Mouse (Mus musculus) CH12.LX (cell line): ENCODE data around the gene Aspdh. TPM values are rescaled to one million over a fixed set of nuclear protein-coding genes. Genes with fewer than 3 reads are reported as not detected.

Experiments used
- DNase-seq: peaks from one replicate; pipeline ENCODE4 v3.0.0-alpha.2; 2013; ENCODE audit errors: extremely low read depth
- H3K27ac ChIP-seq: 2 replicates; pipeline ENCODE4 v1.5.1; 2012; ENCODE audit warnings: low read depth, mild to moderate bottlenecking, control low read depth, moderate library complexity; ENCODE audit not compliant: insufficient read depth
- H3K27me3 ChIP-seq: replicated peaks from 2 replicates; pipeline ENCODE3; 2012; ENCODE audit warnings: inconsistent platforms
- H3K36me3 ChIP-seq, 2 experiments: replicated peaks in 1 of 2; 2 replicates each; pipeline versions ENCODE3 to v1.6.1; 2012; ENCODE audit warnings: inconsistent platforms in 1 of 2, low read length in 1 of 2, mild to moderate bottlenecking in 1 of 2, mixed read lengths in 1 of 2, moderate library complexity in 1 of 2; ENCODE audit not compliant: control insufficient read depth in 1 of 2, insufficient read depth in 1 of 2
- H3K4me1 ChIP-seq, 2 experiments: 2 replicates each; pipeline ENCODE4 v1.6.1; 2012; ENCODE audit warnings: inconsistent platforms in 1 of 2, moderate library complexity in 1 of 2; ENCODE audit not compliant: insufficient read depth in 2 of 2, control insufficient read depth in 1 of 2
- H3K4me2 ChIP-seq: 2 replicates; pipeline ENCODE4 v1.6.1; 2012; ENCODE audit warnings: low read depth, mild to moderate bottlenecking, control low read depth; ENCODE audit not compliant: poor library complexity, insufficient read depth, severe bottlenecking
- H3K4me3 ChIP-seq, 3 experiments: fragments of 150-350 bp in 1 of 3; sonication (generic) in 1 of 3; replicated peaks in 1 of 3; 2 replicates each; pipeline versions ENCODE3 to v1.5.1; 2011 to 2012; ENCODE audit warnings: low read depth in 2 of 3, low read length in 2 of 3, mild to moderate bottlenecking in 2 of 3, moderate library complexity in 2 of 3, control low read depth in 1 of 3, improper control_type of control experiment in 1 of 3, inconsistent platforms in 1 of 3, mixed read lengths in 1 of 3; ENCODE audit not compliant: poor library complexity in 1 of 3
- H3K79me2 ChIP-seq: replicated peaks from 2 replicates; pipeline ENCODE4 v1.6.1; 2012; ENCODE audit warnings: mild to moderate bottlenecking, moderate library complexity; ENCODE audit not compliant: control insufficient read depth, poor library complexity, insufficient read depth, severe bottlenecking; ENCODE audit errors: extremely low read depth
- H3K9ac ChIP-seq: 2 replicates; pipeline ENCODE4 v1.6.1; 2012; ENCODE audit warnings: low read depth, mild to moderate bottlenecking, control low read depth, moderate library complexity; ENCODE audit not compliant: insufficient read depth
- H3K9me3 ChIP-seq: replicated peaks from 2 replicates; pipeline ENCODE3; 2012; ENCODE audit warnings: low read length, inconsistent platforms, mixed read lengths
- BHLHE40 ChIP-seq: IDR thresholded peaks from 2 replicates; pipeline ENCODE4 v1.6.1; 2011; ENCODE audit warnings: mild to moderate bottlenecking, low read depth, low read length, improper control_type of control experiment
- E2F4 ChIP-seq: IDR thresholded peaks from 2 replicates; pipeline ENCODE4 v1.6.1; 2011; ENCODE audit warnings: low read depth, low read length, improper control_type of control experiment; ENCODE audit not compliant: insufficient replicate concordance
- ELF1 ChIP-seq: IDR thresholded peaks from 2 replicates; pipeline ENCODE4 v1.6.1; 2014; ENCODE audit warnings: low read depth, mild to moderate bottlenecking, inconsistent platforms, low read length, improper control_type of control experiment
- ETS1 ChIP-seq: conservative IDR thresholded peaks from 2 replicates; pipeline ENCODE4 v1.6.1; 2012; ENCODE audit warnings: low read depth, mild to moderate bottlenecking, inconsistent platforms, low read length, improper control_type of control experiment, moderate library complexity
- JUND ChIP-seq: conservative IDR thresholded peaks from 2 replicates; pipeline ENCODE4 v1.6.1; 2011; ENCODE audit warnings: low read depth, low read length, improper control_type of control experiment
- KAT2A ChIP-seq: IDR thresholded peaks from 2 replicates; pipeline ENCODE4 v1.6.1; 2012; ENCODE audit warnings: low read length, improper control_type of control experiment, inconsistent platforms; ENCODE audit not compliant: insufficient replicate concordance
- MAFK ChIP-seq: IDR thresholded peaks from 2 replicates; pipeline ENCODE4 v1.6.1; 2011; ENCODE audit warnings: low read length, improper control_type of control experiment; ENCODE audit not compliant: insufficient replicate concordance
- MAZ ChIP-seq: IDR thresholded peaks from 2 replicates; pipeline ENCODE4 v1.6.1; 2012; ENCODE audit warnings: low read depth, mild to moderate bottlenecking, inconsistent platforms, low read length, improper control_type of control experiment, moderate library complexity
- MEF2A ChIP-seq: IDR thresholded peaks from 2 replicates; pipeline ENCODE4 v1.6.1; 2014; ENCODE audit warnings: low read depth, mild to moderate bottlenecking, inconsistent platforms, low read length, improper control_type of control experiment, borderline replicate concordance
- MYC ChIP-seq: IDR thresholded peaks from 2 replicates; pipeline ENCODE4 v1.6.1; 2011; ENCODE audit warnings: low read depth, mild to moderate bottlenecking, improper control_type of control experiment, low read length
- NRF1 ChIP-seq: IDR thresholded peaks from 2 replicates; pipeline ENCODE4 v1.6.1; 2014; ENCODE audit warnings: low read depth, mild to moderate bottlenecking, inconsistent platforms, low read length, improper control_type of control experiment, moderate library complexity
- POLR2A ChIP-seq: IDR thresholded peaks from 2 replicates; pipeline ENCODE4 v1.6.1; 2011; ENCODE audit warnings: low read depth, mild to moderate bottlenecking, improper control_type of control experiment, low read length
- POLR2AphosphoS2 ChIP-seq: IDR thresholded peaks from 2 replicates; pipeline ENCODE4 v1.6.1; 2011; ENCODE audit warnings: low read depth, low read length, improper control_type of control experiment
- RCOR1 ChIP-seq: conservative IDR thresholded peaks from 2 replicates; pipeline ENCODE4 v1.6.1; 2012; ENCODE audit warnings: low read depth, mild to moderate bottlenecking, inconsistent platforms, low read length, improper control_type of control experiment
- SMC3 ChIP-seq: IDR thresholded peaks from 2 replicates; pipeline ENCODE4 v1.6.1; 2011; ENCODE audit warnings: low read depth, low read length, improper control_type of control experiment
- UBTF ChIP-seq: IDR thresholded peaks from 2 replicates; pipeline ENCODE4 v1.6.1; 2012; ENCODE audit warnings: low read depth, mild to moderate bottlenecking, inconsistent platforms, low read length, improper control_type of control experiment, moderate library complexity
- ZKSCAN1 ChIP-seq: IDR thresholded peaks from 2 replicates; pipeline ENCODE4 v1.6.1; 2012; ENCODE audit warnings: low read depth, inconsistent platforms, low read length, improper control_type of control experiment, borderline replicate concordance
- dilution Hi-C: fragments of 300-500 bp; cut with MboI; formaldehyde crosslinking; loops from 2 replicates; pipeline ENCODE4 v1.14.3; 2020; ENCODE audit warnings: low sequenced_read_pairs; ENCODE audit not compliant: extremely low pct_unique_long_range_greater_than_20kb, extremely low pct_ligation_motif_present
- in situ Hi-C: fragments of 300-500 bp; cut with MboI; formaldehyde crosslinking; loops from 3 replicates; pipeline ENCODE4 v1.14.3; 2019; ENCODE audit warnings: low sequenced_read_pairs, low pct_ligation_motif_present, low pct_unique_long_range_greater_than_20kb, mixed read lengths
- polyA plus RNA-seq: library from polyadenylated mRNA; unstranded; fragments of >175 nt; gene quantifications from 2 replicates; pipeline ENCODE4 v1.2.1, GENCODE M21; 2012; ENCODE audit warnings: low read depth; ENCODE audit not compliant: insufficient read length
- total RNA-seq, 2 experiments: library from RNA; depleted of rRNA; stranded (reverse); fragments of 300-350 nt in 1 of 2; fragments of >200 nt in 1 of 2; gene quantifications; 2 replicates each; pipeline ENCODE4 v1.2.3; 2012 to 2014

The Aspdh gene
- total and polyA plus RNA-seq, 3 experiments, result not detected

DNA sequence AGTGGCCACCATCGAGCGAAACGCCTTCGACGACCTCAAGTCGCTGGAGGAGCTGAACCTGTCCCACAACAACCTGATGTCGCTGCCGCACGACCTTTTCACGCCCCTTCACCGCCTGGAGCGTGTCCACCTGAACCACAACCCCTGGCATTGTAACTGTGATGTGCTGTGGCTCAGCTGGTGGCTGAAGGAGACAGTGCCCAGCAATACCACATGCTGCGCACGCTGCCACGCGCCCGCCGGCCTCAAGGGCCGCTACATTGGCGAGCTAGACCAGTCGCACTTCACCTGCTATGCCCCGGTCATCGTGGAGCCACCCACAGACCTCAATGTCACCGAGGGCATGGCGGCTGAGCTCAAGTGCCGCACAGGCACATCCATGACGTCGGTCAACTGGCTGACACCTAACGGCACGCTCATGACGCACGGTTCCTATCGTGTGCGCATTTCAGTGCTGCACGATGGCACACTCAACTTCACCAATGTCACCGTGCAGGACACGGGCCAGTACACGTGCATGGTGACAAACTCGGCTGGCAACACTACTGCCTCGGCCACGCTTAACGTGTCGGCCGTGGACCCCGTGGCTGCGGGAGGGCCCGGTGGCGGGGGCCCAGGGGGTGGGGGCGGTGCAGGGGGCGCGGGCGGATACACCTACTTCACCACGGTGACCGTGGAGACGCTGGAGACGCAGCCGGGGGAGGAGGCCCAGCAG is 3.5 kb upstream of the Aspdh start:
- in situ Hi-C loops, result no loop called here
- Histone ChIP-seq H3K4me3 (no peak overlapping the region), H3K9me3 (peaks cover 17% of the 10 kb centered on the region), H3K27me3 (peaks cover 91% of the 10 kb centered on the region), H3K9ac (no peak overlapping the region), H3K4me1 (no peaks in the 10 kb centered on the region), H3K4me2 (no peak overlapping the region), H3K27ac (no peak overlapping the region), H3K36me3 (no peaks in the 10 kb centered on the region), H3K79me2 (no peaks in the 10 kb centered on the region)
- no peak for DNase-seq
- TF ChIP-seq MAZ, result no peak
- TF ChIP-seq UBTF, result no peak
- TF ChIP-seq MYC, result no peak
- no peak for TF ChIP-seq JUND
- TF ChIP-seq MAFK, result no peak
- no peak for TF ChIP-seq RCOR1
- no peak for TF ChIP-seq POLR2A
- TF ChIP-seq ETS1, result no peak
- no peak for TF ChIP-seq MEF2A
- no peak for TF ChIP-seq ZKSCAN1
- TF ChIP-seq E2F4, result no peak
- dilution Hi-C loops, result no loop called here

DNA sequence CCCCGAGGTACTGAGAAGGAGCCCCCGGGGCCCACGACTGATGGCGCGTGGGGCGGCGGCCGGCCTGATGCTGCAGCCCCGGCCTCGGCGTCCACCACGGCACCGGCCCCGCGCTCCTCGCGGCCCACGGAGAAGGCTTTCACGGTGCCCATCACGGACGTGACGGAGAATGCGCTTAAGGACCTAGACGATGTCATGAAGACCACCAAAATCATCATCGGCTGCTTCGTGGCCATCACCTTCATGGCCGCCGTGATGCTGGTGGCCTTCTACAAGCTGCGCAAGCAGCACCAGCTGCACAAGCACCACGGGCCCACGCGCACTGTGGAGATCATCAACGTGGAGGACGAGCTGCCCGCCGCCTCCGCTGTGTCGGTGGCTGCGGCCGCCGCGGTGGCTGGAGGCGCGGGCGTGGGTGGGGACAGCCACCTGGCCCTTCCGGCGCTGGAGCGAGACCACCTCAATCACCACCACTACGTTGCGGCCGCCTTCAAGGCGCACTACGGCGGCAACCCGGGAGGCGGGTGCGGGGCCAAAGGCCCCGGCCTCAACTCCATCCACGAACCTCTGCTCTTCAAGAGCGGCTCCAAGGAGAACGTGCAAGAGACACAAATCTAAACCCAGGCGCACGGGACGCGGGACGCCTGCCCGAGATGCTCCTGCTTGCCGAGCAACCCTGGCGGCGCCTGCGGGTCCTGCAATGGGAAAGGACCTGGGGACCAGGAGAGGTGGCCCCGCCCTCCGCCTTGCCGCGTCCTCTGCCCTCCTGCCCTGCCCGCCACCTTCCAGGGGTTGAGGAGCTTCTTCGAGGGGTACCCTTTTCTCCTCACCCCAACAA is 2.8 kb upstream of the Aspdh start:
- Histone ChIP-seq H3K79me2 (no peaks in the 10 kb centered on the region), H3K4me1 (peaks cover 4 to 7% of the 10 kb centered on the region in 2 experiments; a peak in 3 of 4 replicates), H3K4me3 (no peak overlapping the region), H3K4me2 (no peak overlapping the region), H3K9me3 (peaks cover 17% of the 10 kb centered on the region), H3K9ac (no peak overlapping the region), H3K27me3 (peaks cover 83% of the 10 kb centered on the region), H3K27ac (no peak overlapping the region), H3K36me3 (no peaks in the 10 kb centered on the region)
- TF ChIP-seq SMC3 (no peak), POLR2AphosphoS2 (no peak), ETS1 (no peak), NRF1 (no peak), BHLHE40 (no peak), ELF1 (no peak), KAT2A (no peak)
- dilution Hi-C loops, result no loop called here
- DNase-seq, result peak; percentile 24
- in situ Hi-C loops, result no loop called here
